Mouse (Mus musculus): ENCODE measurements around the gene Nemf.
"Not testable (repeated sequence)": the region's sequence is repeated elsewhere in the genome, so short reads cannot be mapped to it uniquely, and the experiment has no call there.

The Nemf gene

GRCm38 (mm10) chr12:69372731-69373331, 15.9 kb upstream of the Nemf start:
- DNase-seq: peak; percentile 51

GRCm38 (mm10) chr12:69371854-69372671, 15.1 kb upstream of the Nemf start, which contains the start of the genes Arf6 and Gm9887:
Gene Arf6 (plus strand): TSS chr12:69372150.
Gene Gm9887 (minus strand): TSS chr12:69372458.
- peak; percentile 99 for DNase-seq

- DNase-seq: peak; percentile 82
Observed at GRCm38 (mm10) chr12:69371421-69371853, 14.5 kb upstream of the Nemf start.

GRCm38 (mm10) chr12:69370936-69371335, 14.0 kb upstream of the Nemf start:
- no peak for DNase-seq

- no peak for DNase-seq
Observed at GRCm38 (mm10) chr12:69367557-69367956, 10.6 kb upstream of the Nemf start.

GRCm38 (mm10) chr12:69366424-69366823, 9.5 kb upstream of the Nemf start:
- DNase-seq: no peak

GRCm38 (mm10) chr12:69365757-69366156, 8.8 kb upstream of the Nemf start:
- DNase-seq: no peak

- peak; percentile 93 for DNase-seq
Observed at GRCm38 (mm10) chr12:69363899-69364762, 7.2 kb upstream of the Nemf start.

- not testable (repeated sequence) for DNase-seq
Observed at GRCm38 (mm10) chr12:69363110-69363509, 6.1 kb upstream of the Nemf start.

- peak; percentile 64 for DNase-seq
Observed at GRCm38 (mm10) chr12:69362388-69362787, 5.4 kb upstream of the Nemf start.

GRCm38 (mm10) chr12:69361919-69362318, 5.0 kb upstream of the Nemf start:
- DNase-seq: no peak

GRCm38 (mm10) chr12:69360997-69361899, 4.3 kb upstream of the Nemf start:
- DNase-seq: peak; percentile 99

GRCm38 (mm10) chr12:69360655-69360996, 3.7 kb upstream of the Nemf start:
- peak; percentile 42 for DNase-seq

- DNase-seq: no peak
Observed at GRCm38 (mm10) chr12:69357300-69357646, 308 bp upstream of the Nemf start.

- DNase-seq: no peak
Observed at GRCm38 (mm10) chr12:69351685-69352084, 5.3 kb downstream of the Nemf start.

- no peak for DNase-seq
Observed at GRCm38 (mm10) chr12:69349928-69350327, 7.0 kb downstream of the Nemf start.

- peak; percentile 38 for DNase-seq
Observed at GRCm38 (mm10) chr12:69333547-69333946, 23.4 kb downstream of the Nemf start.

- no peak for DNase-seq
Observed at GRCm38 (mm10) chr12:69332147-69332546, 24.8 kb downstream of the Nemf start.

GRCm38 (mm10) chr12:69331187-69331586, 25.8 kb downstream of the Nemf start:
- DNase-seq: no peak

GRCm38 (mm10) chr12:69318431-69318830, 38.5 kb downstream of the Nemf start:
- no peak for DNase-seq

GRCm38 (mm10) chr12:69309659-69310058, 47.3 kb downstream of the Nemf start:
- DNase-seq: no peak

- no peak for DNase-seq
Observed at GRCm38 (mm10) chr12:69306333-69306732, 50.6 kb downstream of the Nemf start.
